Mouse (Mus musculus) kidney, postnatal 4 days (tissue): Measurements from ENCODE around the gene Casp8ap2.

Experiments used
- DNase-seq, 2 experiments: peaks; one replicate each; pipeline ENCODE4 v3.0.0; 2021; ENCODE audit warnings: mixed read lengths in 2 of 2

Gene Casp8ap2

DNA sequence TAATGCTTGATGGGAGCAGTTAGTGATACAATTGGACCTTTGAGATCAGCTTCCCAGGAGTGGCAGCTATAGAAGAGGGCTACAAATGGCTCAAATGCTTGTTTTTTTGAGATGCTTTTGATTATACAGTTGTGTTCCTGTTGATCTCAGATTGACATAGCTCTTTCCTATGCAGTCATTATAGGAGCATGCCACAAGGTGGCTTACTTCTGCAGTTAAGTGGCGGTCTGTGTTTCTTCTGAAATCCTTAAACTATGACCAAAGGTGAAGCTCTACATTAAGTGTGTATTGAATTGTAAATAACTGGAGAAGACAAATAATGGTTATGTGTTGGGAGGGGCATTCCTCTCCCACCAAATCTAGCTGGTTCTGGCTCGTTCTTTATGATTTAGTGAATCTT, 54.6 kb downstream of the Casp8ap2 start:
- no peak for DNase-seq

DNA sequence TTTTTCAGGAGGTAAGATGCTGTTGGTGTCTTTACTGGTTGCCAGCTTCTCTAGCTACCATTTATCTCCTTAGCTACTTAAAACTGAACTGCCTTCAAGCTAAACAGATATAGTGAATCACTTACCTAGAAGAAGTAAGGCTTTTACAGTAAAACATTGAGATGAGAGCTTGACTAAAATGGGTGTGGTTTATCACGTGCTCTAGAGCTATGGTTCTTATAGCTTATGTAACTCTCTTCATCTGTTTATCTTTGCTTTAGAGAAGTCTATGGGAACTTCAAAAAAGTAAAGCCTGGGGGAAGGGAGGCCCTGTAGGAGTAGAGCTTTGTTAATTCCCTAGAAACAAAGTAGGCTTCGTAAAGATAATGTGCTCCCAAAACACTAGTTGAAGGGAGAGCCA, 58.8 kb downstream of the Casp8ap2 start:
- no peak for DNase-seq

DNA sequence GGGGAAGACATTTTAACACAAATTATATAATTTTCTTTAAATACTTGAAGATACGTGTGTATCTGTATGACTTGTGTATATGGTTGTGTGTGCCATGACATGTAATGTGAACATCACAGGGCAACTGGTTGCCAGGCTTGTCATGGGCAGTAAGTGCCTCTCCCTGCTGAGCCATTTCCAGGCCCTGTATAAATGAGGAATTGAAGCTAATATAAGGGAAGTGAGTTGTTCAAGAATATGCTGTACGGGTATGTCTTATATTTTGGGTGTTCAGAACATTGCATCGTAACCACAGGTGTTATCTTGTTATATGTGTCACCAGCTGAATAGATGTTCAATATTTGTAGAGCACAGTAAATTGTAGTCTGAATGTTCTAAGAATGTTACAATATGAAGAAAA, 62.2 kb downstream of the Casp8ap2 start:
- no peak for DNase-seq

DNA sequence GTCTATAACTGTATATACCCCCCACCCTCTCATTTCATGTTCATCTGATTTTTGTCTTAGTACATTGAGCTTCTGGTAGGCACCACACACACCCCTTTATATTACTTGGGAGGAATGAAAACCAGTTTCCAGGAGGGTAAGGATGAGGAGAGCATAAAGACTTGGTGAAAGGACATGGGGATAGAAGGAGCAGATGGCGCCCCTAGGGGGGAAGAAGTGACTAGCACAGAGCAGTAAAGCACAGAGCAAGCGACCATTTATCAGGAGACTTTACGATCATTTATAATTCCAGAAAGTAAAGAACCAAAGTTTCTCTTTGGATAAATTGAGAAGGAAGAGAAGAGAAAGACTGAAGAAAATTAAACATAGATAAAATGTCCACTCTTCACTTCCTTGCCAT, 65.6 kb downstream of the Casp8ap2 start:
- peak; percentile 3 to 6 for DNase-seq

DNA sequence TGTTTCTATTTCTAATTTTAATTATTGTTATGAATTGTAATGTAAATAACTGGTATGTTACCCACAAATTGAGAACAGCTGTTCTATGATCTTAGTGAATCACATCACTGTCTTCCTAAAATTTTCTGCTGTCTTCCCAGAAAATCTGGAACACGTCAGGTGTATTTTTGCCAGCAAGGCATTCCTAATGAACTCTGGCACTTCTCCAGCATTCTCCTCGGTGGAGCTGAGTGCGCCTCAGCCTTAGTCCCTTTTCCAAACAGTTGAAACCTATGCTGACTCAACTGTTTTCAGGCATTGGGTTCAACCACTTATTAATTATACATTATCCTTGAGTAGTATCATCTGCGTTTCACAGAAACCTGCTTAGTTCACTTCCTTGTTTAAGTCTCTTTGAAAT, 67.2 kb downstream of the Casp8ap2 start:
- DNase-seq: no peak

DNA sequence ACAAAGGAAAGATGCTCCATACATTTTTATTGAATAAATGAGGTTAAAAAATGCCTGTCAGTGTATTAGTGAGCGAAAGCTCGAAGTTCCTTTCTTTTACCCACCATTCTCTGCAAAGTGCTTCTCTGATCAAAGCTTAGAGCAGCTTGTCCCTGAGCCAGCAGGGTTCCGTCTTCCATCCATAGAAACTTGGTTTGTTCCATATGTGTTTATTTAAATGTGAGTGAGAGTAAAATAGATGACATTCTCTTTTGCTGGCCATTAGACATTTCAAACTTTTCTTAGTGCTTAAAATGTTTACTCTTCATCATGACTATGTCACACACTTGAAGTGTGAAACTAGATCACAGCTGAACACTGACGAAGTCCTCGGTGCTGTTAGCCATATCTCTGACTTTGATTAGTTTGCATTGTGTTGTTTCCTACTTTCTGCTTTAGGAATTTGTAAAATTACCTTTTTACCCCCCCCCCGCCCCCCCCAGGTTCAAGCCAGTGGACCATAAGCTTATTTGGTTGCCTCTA, 67.9 kb downstream of the Casp8ap2 start:
- DNase-seq: no peak
